Mouse (Mus musculus): Measurements from ENCODE around the gene Ctnnbl1.

Gene Ctnnbl1

GRCm38 (mm10) chr2:157750926-157751588 is 13.9 kb downstream of the Ctnnbl1 start:
- no peak for DNase-seq

GRCm38 (mm10) chr2:157751589-157752373 is 14.6 kb downstream of the Ctnnbl1 start:
- peak; percentile 53 for DNase-seq

- no peak for DNase-seq
Observed at GRCm38 (mm10) chr2:157752374-157752743, 15.2 kb downstream of the Ctnnbl1 start.

- peak; percentile 47 for DNase-seq
Observed at GRCm38 (mm10) chr2:157755771-157756170, 18.6 kb downstream of the Ctnnbl1 start.

GRCm38 (mm10) chr2:157756193-157756592 is 19.0 kb downstream of the Ctnnbl1 start:
- DNase-seq = no peak

GRCm38 (mm10) chr2:157758395-157758794 is 21.2 kb downstream of the Ctnnbl1 start:
- DNase-seq = no peak

GRCm38 (mm10) chr2:157759717-157760116 is 22.5 kb downstream of the Ctnnbl1 start:
- DNase-seq = no peak

- DNase-seq = no peak
Observed at GRCm38 (mm10) chr2:157762903-157763302, 25.7 kb downstream of the Ctnnbl1 start.

GRCm38 (mm10) chr2:157766591-157766990 is 29.4 kb downstream of the Ctnnbl1 start:
- no peak for DNase-seq

GRCm38 (mm10) chr2:157768682-157769429 is 31.7 kb downstream of the Ctnnbl1 start:
- DNase-seq = no peak

GRCm38 (mm10) chr2:157770761-157771160 is 33.6 kb downstream of the Ctnnbl1 start:
- DNase-seq = no peak

- no peak for DNase-seq
Observed at GRCm38 (mm10) chr2:157773661-157774060, 36.5 kb downstream of the Ctnnbl1 start.

GRCm38 (mm10) chr2:157775957-157776356 is 38.8 kb downstream of the Ctnnbl1 start:
- DNase-seq = no peak

GRCm38 (mm10) chr2:157780956-157781355 is 43.8 kb downstream of the Ctnnbl1 start:
- no peak for DNase-seq

GRCm38 (mm10) chr2:157783152-157783551 is 46.0 kb downstream of the Ctnnbl1 start:
- no peak for DNase-seq

GRCm38 (mm10) chr2:157784238-157784637 is 47.0 kb downstream of the Ctnnbl1 start:
- DNase-seq = no peak

GRCm38 (mm10) chr2:157784647-157785046 is 47.4 kb downstream of the Ctnnbl1 start:
- no peak for DNase-seq

- no peak for DNase-seq
Observed at GRCm38 (mm10) chr2:157789226-157789625, 52.0 kb downstream of the Ctnnbl1 start.

- DNase-seq = no peak
Observed at GRCm38 (mm10) chr2:157790836-157791495, 53.8 kb downstream of the Ctnnbl1 start.

- no peak for DNase-seq
Observed at GRCm38 (mm10) chr2:157791528-157792162, 54.4 kb downstream of the Ctnnbl1 start.

GRCm38 (mm10) chr2:157792840-157793552 is 55.8 kb downstream of the Ctnnbl1 start:
- no peak for DNase-seq

- no peak for DNase-seq
Observed at GRCm38 (mm10) chr2:157793851-157794332, 56.7 kb downstream of the Ctnnbl1 start.

All from kidney, adult 18-20 months (tissue).